In the genomic region with DNA sequence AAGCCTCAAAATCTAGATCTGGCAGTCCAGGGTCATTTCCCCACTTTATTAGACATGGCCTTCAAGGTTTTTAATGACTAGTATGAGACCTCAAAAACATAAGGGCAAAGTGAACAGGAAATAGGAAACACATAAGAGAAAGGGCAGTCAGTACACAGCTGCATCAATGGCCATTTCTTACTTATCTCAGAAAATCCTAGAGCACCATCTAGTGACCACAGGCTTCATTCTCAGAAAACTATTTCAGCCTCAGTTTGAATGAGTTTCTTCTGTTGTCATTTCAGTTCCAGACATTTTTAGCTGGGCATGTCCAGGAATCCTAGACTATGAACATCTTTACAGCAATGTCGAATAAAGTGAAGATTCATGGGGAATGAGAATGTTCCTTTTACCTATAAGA, we compare ENCODE assay signal across 29 mouse cellular contexts.
A peak's percentile ranks its signal among the peaks of the same experiment; 100 is the strongest.
DNase-seq lines count a peak whose midpoint lies in the region; ATAC-seq and TF ChIP-seq lines count a peak whose summit lies in the region.
"Had no signal": no experiment of that assay in that cellular context is flagged by ENCODE, and none has a peak within 500 bp of the region (broad histone marks: within the 10 kb centered on the region; RNA-seq: fewer than 3 reads in every experiment).

No protein-coding gene starts in this region.

- peak; percentile 11 for DNase-seq in forebrain, postnatal 0 days
- no peak for DNase-seq in left cerebral cortex, adult 2 months (ENCODE audit: extremely low spot score in 1 of 2, low spot score in 2 of 2)
- no peak for DNase-seq in left cerebral cortex, postnatal 36 days (ENCODE audit: low spot score in 2 of 2)
- peak; percentile 26 for DNase-seq in A20 (ENCODE audit: low read depth, low spot score)
- DNase-seq in brain, embryonic 14.5 days (ENCODE audit: low read depth): peak; percentile 12
- DNase-seq in ovary, postnatal 36 days (ENCODE audit: low spot score): no peak
- DNase-seq: adrenal gland, postnatal 14 days; B cell, adult 2 months; cerebellum, adult 2 months; cerebellum, postnatal 14 days; gastrocnemius, postnatal 14 days; kidney, adult 8-10 months; kidney, postnatal 25 days; lung, embryonic 14.5 days; lung, postnatal 14 days; right cerebral cortex, adult 18-20 months; right cerebral cortex, postnatal 4 days; thymus, adult 18-20 months; thymus, postnatal 25 days had no signal

- H3K36me3 ChIP-seq in forebrain, postnatal 0 days (ENCODE audit: insufficient read depth): no peaks in the 10 kb centered on the region
- no peaks in the 10 kb centered on the region for H3K36me3 ChIP-seq in forebrain, embryonic 13.5 days (ENCODE audit: poor library complexity, severe bottlenecking)
- H3K36me3 ChIP-seq in kidney, embryonic 14.5 days (ENCODE audit: control insufficient read depth, insufficient read depth, low read length): no peaks in the 10 kb centered on the region
- H3K36me3 ChIP-seq: heart, embryonic 15.5 days; hindbrain, embryonic 12.5 days; limb, embryonic 12.5 days; liver, embryonic 15.5 days; neural tube, embryonic 13.5 days had no signal

- H3K27me3 ChIP-seq in forebrain, postnatal 0 days (ENCODE audit: insufficient read depth, low read length): no peaks in the 10 kb centered on the region
- no peaks in the 10 kb centered on the region for H3K27me3 ChIP-seq in forebrain, embryonic 13.5 days
- H3K27me3 ChIP-seq in kidney, embryonic 14.5 days (ENCODE audit: control insufficient read depth, insufficient read depth, low read length): no peaks in the 10 kb centered on the region
- H3K27me3 ChIP-seq: heart, embryonic 15.5 days; hindbrain, embryonic 12.5 days; limb, embryonic 12.5 days; liver, embryonic 15.5 days; neural tube, embryonic 13.5 days had no signal

- intact Hi-C loops in left cerebral cortex, adult 2 months (cut with DNase I): no loop called here
- intact Hi-C loops in left cerebral cortex, postnatal 36 days (cut with DNase I): no loop called here

- 63% methylated on average over 1 of the region's 1 CpGs for WGBS in forebrain, postnatal 0 days
- 56% methylated on average over 1 of the region's 1 CpGs for WGBS in forebrain, embryonic 13.5 days
- 53% methylated on average over 1 of the region's 1 CpGs for WGBS in kidney, embryonic 14.5 days

- H3K4me1 ChIP-seq in forebrain, postnatal 0 days (ENCODE audit: insufficient read depth): no peaks in the 10 kb centered on the region
- H3K4me1 ChIP-seq in forebrain, embryonic 13.5 days: no peaks in the 10 kb centered on the region
- no peaks in the 10 kb centered on the region for H3K4me1 ChIP-seq in kidney, embryonic 14.5 days (ENCODE audit: control insufficient read depth, insufficient read depth, low read length)
- H3K4me1 ChIP-seq: heart, embryonic 15.5 days; hindbrain, embryonic 12.5 days; limb, embryonic 12.5 days; liver, embryonic 15.5 days; neural tube, embryonic 13.5 days had no signal

- H3K4me2 ChIP-seq in forebrain, postnatal 0 days (ENCODE audit: low read depth): no peak overlapping the region
- no peak overlapping the region for H3K4me2 ChIP-seq in forebrain, embryonic 13.5 days
- no peak overlapping the region for H3K4me2 ChIP-seq in kidney, embryonic 14.5 days (replicated peaks; ENCODE audit: low read depth, low read length)
- H3K4me2 ChIP-seq: heart, embryonic 15.5 days; hindbrain, embryonic 12.5 days; limb, embryonic 12.5 days; liver, embryonic 15.5 days; lung, embryonic 14.5 days; neural tube, embryonic 13.5 days had no signal

- H3K9me3 ChIP-seq in forebrain, postnatal 0 days (ENCODE audit: low read length): no peaks in the 10 kb centered on the region
- no peaks in the 10 kb centered on the region for H3K9me3 ChIP-seq in forebrain, embryonic 13.5 days (replicated peaks)
- H3K9me3 ChIP-seq in kidney, embryonic 14.5 days (ENCODE audit: control insufficient read depth, low read length): no peaks in the 10 kb centered on the region
- H3K9me3 ChIP-seq: heart, embryonic 15.5 days; hindbrain, embryonic 12.5 days; limb, embryonic 12.5 days; liver, embryonic 15.5 days; neural tube, embryonic 13.5 days had no signal

- H3K9ac ChIP-seq in forebrain, postnatal 0 days: no peak overlapping the region
- no peak overlapping the region for H3K9ac ChIP-seq in forebrain, embryonic 13.5 days
- H3K9ac ChIP-seq in kidney, embryonic 14.5 days (ENCODE audit: low read depth, low read length): no peak overlapping the region
- H3K9ac ChIP-seq: heart, embryonic 15.5 days; hindbrain, embryonic 12.5 days; limb, embryonic 12.5 days; liver, embryonic 15.5 days; lung, embryonic 14.5 days; neural tube, embryonic 13.5 days had no signal

- TF ChIP-seq POLR2A in brain, embryonic 14.5 days (IDR thresholded peaks at IDR 0.05; ENCODE audit: borderline replicate concordance, extremely low read depth, insufficient read depth, insufficient read length, poor library complexity, severe bottlenecking): no peak

- H3K4me3 ChIP-seq in forebrain, postnatal 0 days (ENCODE audit: low read depth, low read length): no peak overlapping the region
- H3K4me3 ChIP-seq in forebrain, embryonic 13.5 days: no peak overlapping the region
- no peak overlapping the region for H3K4me3 ChIP-seq in left cerebral cortex, adult 2 months
- no peak overlapping the region for H3K4me3 ChIP-seq in kidney, embryonic 14.5 days (ENCODE audit: low read length)
- H3K4me3 ChIP-seq: heart, embryonic 15.5 days; hindbrain, embryonic 12.5 days; limb, embryonic 12.5 days; liver, embryonic 15.5 days; neural tube, embryonic 13.5 days had no signal

- H3K27ac ChIP-seq in forebrain, postnatal 0 days (ENCODE audit: low read depth, low read length): no peak overlapping the region
- H3K27ac ChIP-seq in forebrain, embryonic 13.5 days: no peak overlapping the region
- no peak overlapping the region for H3K27ac ChIP-seq in left cerebral cortex, adult 2 months
- no peak overlapping the region for H3K27ac ChIP-seq in kidney, embryonic 14.5 days (ENCODE audit: low read depth, low read length)
- H3K27ac ChIP-seq: heart, embryonic 15.5 days; hindbrain, embryonic 12.5 days; limb, embryonic 12.5 days; liver, embryonic 15.5 days; neural tube, embryonic 13.5 days; stomach, postnatal 0 days had no signal

- ATAC-seq in forebrain, postnatal 0 days: no peak
- no peak for ATAC-seq in forebrain, embryonic 13.5 days
- no peak for ATAC-seq in kidney, embryonic 14.5 days (ENCODE audit: low FRiP score, low TSS enrichment)
- ATAC-seq: forebrain, embryonic 16.5 days; intestine, embryonic 16.5 days had no signal

- peak; percentile 38; the same call in 1 of the 2 replicates for TF ChIP-seq CTCF in forebrain, postnatal 0 days (IDR thresholded peaks at IDR 0.05; ENCODE audit: low read depth)
- TF ChIP-seq CTCF in left cerebral cortex, adult 2 months (IDR thresholded peaks at IDR 0.05): peak; percentile 28
- no peak for TF ChIP-seq CTCF in brain, embryonic 14.5 days (IDR thresholded peaks at IDR 0.05; ENCODE audit: borderline replicate concordance, extremely low read depth, insufficient read depth, insufficient read length)

Comparison
In these comparisons a context has a peak if more than half of its experiments do, and no peak if none do; other contexts are left out.
1. DNase-seq: peak in forebrain, postnatal 0 days (single experiment), A20 (single experiment) and brain, embryonic 14.5 days (single experiment); none in left cerebral cortex, adult 2 months (0 of 2), left cerebral cortex, postnatal 36 days (0 of 2) and ovary, postnatal 36 days (single experiment).